Mouse (Mus musculus) brain, embryonic 18.5 days (tissue): Measurements from ENCODE around the gene Snx21.
"Not testable (repeated sequence)": the region's sequence is repeated elsewhere in the genome, so short reads cannot be mapped to it uniquely, and the experiment has no call there.

Experiments used
- DNase-seq: peaks from one replicate; pipeline ENCODE4 v3.0.0-alpha.2; 2012; ENCODE audit warnings: low read depth, low spot score

Gene Snx21

DNA sequence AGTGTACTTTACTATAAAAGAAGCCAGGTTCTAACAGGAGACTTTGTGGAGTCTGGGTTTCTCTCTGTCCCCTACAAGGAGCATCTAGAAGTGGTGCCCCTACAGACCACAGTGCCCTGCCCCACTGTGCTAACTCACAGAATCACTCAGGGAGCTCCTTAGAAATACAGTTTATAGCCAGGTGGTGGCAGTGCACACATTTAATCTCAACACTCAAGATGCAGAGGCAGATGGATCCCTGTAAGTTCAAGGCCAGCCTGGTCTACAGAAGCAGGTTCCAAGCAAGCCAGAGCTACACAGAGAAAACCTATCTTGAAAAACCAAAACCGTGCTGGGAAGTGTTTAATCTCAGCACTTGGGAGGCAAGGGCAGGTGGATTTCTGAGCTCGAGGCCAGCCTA, 8.1 kb downstream of the Snx21 start:
- DNase-seq: no peak

DNA sequence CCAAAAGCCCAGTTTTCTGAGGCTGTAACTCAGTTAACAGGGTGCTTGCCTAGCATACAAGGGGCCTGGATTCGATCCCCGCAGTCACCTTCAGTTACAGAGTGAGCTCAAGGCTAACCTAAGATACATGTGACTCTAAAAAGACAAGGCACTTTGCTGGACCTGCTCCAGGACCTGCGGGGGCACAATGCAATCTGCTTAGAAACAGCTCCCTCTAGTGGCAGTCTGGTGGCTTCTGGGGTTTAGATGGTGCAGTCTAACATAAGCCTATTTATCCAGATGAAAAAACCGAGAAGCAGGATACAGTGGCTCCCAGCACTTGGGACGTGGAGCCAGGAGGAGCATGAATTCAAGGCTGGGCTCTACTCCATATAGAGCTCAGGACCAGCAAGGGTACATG, 8.7 kb downstream of the Snx21 start:
- no peak for DNase-seq

DNA sequence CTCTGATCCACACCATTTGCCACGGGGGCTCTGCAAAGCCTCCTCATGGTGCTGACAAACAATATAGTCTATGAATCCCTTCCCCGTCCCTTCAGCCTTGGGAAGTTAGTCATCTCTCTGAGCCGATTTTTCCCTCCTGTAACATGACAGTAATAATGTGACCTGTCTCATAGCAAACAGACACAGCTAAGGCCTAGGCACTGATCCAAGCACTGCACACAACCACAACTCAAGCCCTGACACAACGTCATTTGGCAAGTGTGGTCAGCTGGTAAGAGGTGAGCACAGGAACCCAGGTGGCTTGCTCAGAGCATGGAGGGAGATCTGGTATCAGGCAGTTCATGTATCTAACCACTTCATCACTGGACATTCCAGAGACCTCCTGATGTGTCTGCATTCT, 10.2 kb downstream of the Snx21 start:
- DNase-seq: no peak

DNA sequence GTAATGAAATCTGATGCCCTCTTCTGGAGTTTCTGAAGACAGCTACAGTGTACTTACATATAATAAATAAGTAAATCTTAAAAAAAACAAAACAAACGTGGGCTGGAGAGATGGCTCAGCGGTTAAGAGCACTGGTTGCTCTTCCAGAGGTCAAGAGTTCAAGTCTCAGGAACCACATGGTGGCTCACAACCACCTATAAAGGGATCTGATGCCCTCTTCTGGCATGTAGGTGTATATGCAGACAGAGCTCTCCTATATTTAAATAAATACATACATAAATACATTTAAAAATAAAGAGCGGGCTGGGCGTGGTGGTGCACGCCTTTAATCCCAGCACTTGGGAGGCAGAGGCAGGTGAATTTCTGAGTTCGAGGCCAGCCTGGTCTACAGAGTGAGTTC, 12.9 kb downstream of the Snx21 start:
- DNase-seq: not testable (repeated sequence)

DNA sequence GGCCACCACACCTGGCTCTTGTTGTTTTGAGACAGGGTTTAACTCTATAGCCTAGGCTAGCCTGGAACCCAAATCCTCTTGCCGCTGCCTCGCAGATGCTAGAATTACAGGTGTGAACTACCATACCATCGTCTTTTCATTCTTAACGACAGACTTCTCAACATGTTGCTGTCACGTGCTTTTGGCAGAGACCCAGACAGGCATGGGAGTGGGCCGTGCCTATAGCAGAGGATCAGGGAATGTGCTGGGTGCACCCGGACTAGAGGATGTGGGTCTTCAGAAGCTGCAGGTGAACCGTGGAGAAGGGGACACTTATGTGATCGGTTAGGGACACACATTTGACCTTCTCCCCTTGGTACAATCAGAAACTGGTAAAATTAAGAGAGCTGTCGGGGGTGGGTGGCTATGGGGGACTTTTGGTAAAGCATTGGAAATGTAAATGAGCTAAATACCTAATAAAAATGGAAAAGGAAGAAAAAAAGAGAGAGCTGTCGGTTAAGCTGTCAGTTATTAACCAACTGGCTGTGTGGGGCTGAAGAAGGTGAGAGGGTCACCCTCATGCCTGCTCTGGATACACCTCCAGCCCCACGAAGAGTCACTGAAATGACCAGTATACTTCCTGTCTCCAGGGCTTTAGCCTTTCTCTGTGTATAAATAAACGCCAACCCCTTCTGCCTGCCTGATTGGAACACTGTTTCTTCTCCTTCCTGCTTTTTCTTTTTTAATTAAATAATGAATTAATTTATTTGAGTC, 14.8 kb downstream of the Snx21 start:
- DNase-seq: no peak

DNA sequence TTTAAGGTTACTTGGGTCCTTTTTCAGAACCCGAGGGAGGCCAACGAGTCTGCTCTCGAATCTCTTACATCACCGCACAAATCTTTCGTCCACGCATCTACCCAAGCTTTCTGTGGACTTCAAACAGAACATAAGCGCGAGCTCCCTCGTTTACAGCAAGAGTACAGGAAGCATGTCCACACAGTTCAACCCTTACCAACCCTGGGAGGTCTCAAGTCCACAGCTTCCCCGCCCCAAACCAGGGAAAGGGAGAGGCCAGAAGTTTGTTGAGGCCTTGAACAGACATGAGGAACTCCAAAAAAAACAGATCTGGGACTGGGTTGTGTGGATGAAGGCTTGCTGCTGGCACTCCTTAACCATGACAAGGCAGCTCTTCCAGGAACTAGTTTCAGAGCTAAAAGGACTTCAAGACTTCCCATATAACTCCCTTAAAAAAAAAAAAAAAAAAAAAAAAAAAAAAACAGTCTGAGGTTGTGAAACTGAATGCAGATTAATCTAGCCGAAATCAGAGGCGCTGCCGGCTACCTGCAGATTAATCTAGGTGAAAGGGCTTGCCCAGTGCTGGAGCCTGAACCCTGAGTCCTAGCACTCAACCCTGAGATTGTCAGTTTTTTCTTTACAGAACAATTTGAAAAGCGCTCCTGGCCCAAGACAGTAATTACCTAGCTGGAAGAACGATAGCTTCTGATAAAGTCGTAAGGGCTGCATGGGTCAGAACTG, 17.7 kb downstream of the Snx21 start:
- no peak for DNase-seq

DNA sequence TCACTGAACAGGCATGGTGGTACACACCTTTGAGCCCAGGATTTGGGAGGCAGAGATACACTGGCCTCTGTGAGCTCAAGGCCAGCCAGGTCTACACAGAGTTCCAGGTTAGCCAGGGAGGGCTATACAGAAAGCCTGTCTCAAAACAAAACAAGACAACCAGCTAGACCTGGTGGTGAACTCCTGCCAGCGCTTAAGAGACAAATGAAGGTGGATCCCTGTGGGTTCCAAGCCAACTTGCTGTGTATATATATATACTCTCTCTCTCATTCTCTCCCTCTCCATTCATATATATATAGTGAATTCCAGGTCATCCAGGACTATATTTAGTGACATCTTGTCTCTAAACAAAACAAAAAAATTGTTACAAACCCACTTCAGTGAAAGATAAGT, 18.3 kb downstream of the Snx21 start:
- DNase-seq: no peak

DNA sequence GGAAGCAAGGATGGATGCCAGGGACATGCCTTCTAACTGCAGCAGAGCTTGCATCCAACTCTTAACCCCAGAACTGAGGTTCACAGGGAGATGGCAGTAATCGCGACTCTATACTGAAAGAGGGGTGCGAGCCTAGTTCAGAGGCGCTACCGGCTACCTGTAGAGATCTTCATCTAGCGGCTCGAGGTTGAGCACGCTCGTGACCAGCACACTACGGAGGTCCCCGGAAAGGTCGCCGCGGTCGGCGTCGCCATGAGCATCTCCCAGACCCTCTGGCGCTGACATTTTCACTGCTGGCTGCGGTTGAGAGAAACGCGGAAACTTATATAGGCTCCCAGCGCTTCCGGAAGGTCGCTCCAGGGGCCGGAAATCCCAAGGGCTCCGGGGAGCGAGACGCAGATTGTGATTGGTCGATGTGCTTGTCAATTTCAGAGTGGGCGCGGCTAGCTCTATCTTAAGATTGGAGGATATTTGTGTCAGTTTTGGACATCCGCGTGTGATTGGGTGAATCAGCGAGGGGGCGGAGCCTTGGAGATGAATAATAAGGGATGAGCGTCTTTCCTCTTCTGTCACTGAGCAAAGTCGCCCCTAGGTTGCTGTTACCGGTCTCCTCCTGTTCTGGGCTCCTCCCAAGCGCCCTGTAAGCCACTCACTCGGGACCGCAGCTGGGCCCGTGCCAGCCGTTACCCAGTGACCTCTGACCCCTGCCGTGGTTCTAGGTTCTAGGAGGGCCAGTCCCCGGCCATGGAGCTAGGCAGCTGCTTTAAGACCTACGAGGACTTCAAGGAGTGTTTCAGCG, 19.1 kb downstream of the Snx21 start, which contains the start of the genes Acot8 and Zswim3:
Acot8 (minus strand) TSS at position 350 of the 799 bp plus-strand sequence.
Zswim3 (plus strand) TSS at position 566 of the 799 bp plus-strand sequence.
- peak; percentile 97 for DNase-seq

DNA sequence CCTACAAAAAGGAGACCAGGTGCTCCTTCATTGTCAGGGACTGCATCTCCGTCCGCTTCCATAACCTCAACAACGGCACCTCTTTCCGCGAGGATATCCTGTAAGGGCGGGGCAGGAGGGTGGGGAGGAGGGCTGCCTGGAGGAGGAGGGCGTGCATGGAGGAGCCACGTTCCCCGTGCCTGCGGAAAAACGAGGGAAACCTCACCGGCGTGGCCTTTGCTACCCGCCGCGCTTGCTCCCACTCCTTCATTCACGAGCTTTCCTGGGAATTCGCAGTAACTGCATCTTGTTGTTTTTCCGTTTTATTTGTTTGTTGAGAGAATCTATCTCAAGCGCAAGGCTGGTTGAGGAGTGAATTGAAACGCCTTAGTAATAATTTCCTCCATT, 19.7 kb downstream of the Snx21 start:
- DNase-seq: no peak

DNA sequence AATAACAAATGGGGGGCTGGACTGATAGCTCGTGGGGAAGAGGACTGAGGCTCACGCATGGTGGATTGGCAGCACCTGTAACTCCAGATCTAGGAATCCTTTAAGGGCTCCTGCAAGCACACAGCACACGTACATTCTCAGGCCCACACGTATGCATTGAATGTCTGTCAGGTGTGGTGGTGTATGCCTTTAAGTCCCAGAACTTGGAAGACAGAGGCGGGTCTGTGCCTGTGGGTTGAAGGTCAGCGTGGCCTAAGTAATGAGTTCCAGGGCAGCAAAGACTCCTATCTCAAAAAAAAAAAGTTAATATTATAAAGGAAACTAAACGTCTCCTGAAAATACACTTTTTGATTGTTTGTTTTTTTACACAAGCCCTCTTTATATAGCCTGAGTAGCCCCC, 21.0 kb downstream of the Snx21 start:
- DNase-seq: no peak

DNA sequence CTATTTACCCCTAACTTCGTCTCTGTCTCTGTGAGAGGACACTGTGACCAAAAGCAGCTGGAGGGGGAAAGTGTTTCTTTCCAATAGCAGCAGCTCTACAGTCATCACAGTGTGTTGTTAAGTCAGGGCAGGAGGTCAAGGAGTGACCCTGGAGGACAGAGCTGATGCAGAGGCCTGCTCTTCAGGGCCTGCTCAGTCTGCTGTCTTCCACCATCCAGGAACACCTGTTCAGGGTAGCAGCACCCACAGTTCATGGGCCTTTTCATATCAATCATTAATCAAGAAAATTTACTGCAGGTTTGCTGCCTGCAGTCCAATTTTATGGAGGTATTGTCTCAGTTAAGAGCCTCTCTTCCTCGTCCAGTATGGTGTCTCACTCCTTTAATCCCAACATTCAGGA, 27.9 kb downstream of the Snx21 start:
- no peak for DNase-seq

DNA sequence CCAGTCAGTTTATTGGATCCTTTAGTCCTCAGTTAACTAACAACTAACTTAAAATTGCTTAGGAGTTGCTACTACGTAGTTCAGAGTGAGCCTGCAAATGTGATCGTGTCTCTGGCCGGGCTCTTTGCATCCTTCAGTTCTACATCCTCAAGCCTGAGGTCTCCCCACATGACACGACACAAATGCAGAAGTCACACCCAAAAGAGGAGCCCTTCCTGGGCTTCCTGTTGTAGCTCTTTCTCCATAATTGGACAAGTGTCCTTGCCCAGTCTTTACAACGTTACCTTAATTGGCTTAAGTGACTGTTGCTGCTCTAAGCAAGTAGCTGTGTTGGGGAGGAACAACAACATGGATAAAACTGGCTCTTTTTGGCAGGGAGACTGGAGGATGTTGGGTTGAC, 29.7 kb downstream of the Snx21 start:
- no peak for DNase-seq

DNA sequence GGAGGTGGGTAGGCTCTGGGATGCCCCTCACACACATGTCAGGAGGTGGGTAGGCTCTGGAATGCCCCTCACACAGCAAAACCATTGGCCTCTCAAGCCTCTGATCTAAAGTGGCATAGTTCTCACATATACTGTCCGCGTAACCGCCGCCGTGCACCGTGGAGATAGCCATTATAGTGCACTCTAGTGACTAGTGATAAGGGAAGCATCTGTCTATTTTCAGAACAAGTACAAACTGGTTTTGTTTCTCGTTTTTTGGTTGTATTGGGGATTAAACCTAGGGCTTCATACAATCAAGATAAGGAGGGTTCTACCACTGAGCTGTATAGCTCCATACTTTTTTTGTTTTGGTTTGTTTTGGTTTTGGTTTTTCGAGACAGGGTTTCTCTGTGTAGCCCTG, 30.2 kb downstream of the Snx21 start:
- DNase-seq: no peak

DNA sequence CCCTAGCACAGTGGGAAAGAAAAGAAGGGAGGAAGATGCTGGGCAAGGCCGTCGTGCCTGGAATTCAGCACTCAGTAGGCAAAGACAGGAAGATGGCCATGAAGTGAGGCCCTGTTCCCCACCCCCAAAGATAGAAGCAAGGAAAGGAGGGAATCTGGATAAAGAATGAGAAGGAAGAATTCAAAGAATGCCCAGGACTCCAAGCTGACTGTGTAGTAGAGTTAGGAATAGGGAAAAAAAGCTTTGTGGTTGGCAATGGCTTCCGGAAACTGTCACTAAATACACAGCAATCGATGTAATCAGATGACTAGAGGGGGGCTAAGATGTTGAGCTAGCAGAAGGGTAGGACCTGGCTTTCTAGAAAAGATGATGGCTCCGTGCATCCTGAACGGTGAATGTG, 31.6 kb downstream of the Snx21 start:
- no peak for DNase-seq

DNA sequence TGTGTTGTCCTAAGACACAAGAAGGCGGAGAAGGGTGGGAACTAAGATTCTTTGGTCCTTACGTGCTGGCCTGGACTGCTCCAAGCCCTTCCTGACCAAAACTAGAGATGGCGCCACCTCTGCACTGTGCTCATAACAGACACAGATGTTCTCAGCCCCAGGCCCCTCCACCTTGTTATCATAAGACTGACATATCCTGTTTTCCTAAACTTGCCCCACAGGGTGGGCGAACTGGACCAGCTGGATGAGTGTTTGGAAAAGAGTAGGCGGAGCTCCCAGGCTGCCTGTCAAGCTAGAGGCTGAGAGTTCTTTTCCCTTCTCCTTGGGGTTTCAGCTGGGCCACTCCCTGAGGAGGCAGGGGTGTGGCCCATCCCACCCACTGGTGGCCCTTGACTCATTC, 32.1 kb downstream of the Snx21 start:
- no peak for DNase-seq

DNA sequence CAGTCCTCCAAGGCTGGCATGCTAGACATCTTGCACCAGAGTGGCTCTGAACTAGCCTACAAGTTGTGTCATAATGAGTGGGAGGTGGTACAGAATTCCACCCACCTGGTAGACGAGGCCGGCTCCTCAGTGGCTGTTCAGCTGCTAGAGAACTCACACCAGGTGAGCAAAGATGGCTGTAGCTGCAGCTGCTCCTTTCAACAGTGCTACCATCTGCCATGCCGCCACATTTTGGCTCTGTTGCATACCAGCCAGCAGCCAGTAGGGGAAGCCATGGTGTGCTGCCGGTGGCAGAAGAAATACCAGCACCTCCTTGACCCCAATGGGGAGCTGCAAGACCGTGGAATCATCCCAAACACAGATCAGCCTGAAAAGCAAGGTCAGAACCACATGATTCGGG, 35.4 kb downstream of the Snx21 start:
- no peak for DNase-seq

DNA sequence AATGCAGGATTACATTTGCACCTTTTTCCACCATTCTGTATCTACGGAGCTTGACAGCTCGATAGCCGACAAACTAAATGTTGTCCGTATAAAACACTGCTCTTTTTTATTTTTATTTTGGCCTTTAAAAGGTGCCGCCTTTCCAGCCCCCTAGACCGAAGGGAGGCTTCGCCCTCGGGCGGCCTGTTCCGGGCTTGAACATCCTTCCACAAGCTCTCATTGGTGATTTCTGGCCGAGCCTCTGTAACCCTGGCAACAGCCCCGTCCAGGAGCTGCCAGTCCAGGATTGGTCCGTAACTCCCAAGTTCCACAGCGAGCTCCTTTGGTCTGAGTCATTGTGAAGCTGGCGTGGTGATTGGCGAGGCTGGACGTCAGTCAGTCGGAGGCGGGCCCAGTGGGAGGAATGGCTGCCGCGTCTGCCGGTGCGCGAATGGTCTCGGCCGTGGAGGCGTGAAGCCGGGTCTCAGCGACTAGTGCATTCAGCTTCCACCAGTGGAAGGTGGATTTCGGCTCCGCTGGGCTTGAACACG, 37.1 kb downstream of the Snx21 start, which contains the start of gene Zswim1:
Zswim1 (plus strand) TSS at position 51 of the 530 bp plus-strand sequence.
- DNase-seq: peak; percentile 94

DNA sequence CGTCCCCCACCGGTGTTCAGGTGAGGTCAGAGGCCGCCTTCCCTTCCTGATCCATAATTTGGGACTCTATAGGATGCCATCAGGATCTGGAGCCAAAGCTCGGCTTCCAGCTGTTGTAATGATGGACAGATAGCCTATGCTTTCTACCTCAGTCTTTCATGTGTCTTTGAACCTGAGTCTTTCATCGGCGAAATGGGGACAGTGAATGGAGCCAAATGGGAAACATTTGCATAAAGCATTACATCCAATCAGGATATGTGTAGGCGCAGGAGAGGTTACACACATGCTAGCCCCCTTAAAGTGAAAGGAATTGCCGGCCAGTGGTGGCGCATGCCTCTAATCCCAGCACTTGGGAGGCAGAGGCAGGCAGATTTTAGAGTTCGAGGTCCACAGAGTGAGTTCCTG, 37.6 kb downstream of the Snx21 start:
- DNase-seq: no peak

DNA sequence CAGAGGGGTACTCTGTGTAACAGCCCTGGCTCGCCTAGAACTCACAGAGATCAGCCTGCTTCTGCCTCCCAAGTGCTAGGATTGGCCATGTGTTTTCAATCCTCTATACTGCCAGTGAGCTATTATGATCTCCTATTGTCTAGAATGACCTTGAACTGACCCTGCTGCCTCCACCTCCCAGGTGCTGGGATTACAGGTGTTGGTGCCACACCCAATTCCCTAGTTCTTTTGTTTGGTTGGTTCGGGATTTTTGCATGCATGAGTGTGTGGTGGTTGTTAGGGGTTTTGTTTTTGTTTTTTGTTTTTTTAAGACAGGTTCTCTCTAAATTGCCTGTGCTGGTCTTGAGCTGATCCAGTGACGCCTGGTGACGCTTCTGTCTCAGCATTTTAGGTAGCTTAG, 38.3 kb downstream of the Snx21 start:
- no peak for DNase-seq

DNA sequence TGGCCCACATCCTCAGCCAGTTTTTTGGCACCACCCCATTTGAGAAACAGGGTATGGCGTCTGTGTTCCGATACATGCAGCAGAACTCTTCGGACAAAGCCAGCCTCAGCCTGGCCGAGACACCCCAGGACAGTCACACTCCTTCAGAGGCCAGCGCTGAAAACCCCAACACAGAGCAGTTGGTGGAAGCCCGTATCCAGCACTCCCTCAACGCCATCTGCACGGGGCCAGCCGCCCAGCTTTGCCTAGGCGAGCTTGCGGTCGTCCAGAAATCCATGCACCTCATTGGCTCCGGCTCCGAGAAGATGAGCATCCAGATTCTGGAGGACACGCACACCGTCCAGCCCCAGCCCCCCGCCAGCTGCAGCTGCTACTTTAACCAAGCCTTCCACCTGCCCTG, 39.9 kb downstream of the Snx21 start:
- DNase-seq: no peak

DNA sequence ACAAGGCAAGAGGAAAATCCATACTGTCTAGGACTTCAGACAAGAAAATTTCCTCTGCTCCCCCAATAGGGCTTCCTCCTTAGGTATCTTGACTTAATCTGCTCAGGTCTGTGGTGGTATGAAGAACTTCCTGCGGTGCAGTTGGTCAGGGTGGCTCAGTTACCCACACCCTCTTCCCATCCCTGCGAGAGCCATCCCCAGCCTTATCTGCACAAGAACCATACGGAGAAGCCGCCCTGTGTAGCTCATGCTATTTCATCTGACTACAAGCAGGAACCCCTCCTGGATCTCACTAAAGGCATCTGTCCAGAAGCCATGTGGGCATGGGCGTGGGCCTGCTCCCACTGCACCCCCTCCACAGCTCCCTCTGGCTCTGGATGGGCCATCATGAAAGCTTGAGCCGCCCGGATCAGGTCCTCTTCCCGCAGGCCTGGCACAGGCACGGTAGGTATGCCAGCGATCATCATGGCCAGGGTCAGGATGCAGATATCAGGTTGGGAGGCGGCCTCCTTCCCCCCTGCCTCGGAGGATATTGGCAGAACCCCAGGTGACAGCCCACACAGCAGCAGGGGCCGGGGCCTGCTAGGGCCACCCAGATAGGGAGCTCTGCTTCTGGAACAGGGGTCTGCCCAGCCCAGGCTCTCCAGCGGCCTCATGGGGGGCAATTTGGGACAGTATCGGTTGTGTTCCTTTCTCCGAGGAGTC, 41.7 kb downstream of the Snx21 start:
- no peak for DNase-seq
